Mouse (Mus musculus) cerebellum, postnatal 25 days (tissue): ENCODE measurements around the gene Krt36.

Experiments used
- DNase-seq, 2 experiments: peaks; one replicate each; pipeline ENCODE4 v3.0.0; 2021; ENCODE audit warnings: mixed read lengths in 2 of 2

The Krt36 gene

DNA sequence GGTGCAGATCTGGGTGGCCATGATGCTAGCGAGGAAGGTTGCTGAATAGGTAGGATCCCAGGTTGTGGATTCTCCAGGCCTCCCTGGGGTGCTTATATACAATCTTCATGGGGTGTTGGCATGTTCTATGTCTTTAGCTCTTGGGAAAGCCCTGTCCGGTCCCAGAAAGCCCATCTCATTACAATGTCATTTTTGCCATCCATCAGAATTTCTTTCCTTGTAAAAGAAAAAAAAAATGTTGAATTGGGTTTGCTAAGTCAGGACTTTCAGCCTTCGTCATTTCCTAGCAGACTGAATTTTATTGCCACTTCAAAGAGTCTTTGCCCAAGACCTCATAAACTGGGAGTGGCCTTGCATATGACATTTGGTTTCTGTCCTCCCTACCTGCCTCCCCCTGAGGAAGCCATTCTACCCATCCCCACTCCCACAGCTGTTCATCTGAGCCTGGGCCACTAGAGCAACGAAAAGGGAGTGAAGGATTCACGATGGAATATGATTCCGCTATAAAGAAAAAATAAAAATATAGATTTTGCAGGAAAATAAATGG lies at the start of gene Krt36:
Krt36 (minus strand) TSS at position 51 of the 547 bp plus-strand sequence.
- no peak for DNase-seq

DNA sequence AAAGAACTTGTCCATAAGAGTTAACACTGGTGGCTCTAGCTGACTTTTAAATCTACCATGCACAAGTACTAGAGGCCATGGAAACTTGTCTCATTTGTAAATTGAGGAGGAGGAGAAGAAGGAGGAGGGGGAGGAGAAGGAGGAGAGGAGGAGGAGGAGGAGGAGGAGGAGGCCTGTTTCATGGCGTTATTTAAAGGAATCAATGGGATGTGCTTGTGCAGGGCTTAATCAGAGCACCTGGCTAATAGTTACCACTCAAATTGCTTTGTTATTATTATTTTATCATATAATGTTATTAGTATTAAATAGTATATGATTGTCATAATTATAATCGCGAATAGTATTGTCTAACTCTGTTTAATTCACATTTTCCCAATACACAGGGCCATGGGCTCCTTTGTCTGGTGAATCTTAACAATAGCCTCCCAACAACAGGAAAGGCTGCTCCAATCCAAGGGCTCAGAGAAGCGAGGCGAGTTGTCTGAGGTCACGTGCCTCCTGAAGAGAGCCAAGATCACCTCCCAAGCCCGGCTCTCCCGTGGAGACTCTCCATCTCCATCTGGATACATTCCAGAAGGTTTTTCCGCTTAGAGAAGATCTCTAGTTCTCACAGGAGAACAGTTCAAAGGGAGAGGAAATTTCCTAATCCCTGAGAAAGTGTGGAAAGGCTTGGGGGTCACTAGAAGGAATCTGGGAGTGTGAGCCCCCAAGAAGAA lies 43.3 kb upstream of the Krt36 start, which contains the start of gene Krt19:
Krt19 (minus strand) TSS at position 51 of the 716 bp plus-strand sequence.
- DNase-seq = peak in 1 of 2 experiments; percentile 18

DNA sequence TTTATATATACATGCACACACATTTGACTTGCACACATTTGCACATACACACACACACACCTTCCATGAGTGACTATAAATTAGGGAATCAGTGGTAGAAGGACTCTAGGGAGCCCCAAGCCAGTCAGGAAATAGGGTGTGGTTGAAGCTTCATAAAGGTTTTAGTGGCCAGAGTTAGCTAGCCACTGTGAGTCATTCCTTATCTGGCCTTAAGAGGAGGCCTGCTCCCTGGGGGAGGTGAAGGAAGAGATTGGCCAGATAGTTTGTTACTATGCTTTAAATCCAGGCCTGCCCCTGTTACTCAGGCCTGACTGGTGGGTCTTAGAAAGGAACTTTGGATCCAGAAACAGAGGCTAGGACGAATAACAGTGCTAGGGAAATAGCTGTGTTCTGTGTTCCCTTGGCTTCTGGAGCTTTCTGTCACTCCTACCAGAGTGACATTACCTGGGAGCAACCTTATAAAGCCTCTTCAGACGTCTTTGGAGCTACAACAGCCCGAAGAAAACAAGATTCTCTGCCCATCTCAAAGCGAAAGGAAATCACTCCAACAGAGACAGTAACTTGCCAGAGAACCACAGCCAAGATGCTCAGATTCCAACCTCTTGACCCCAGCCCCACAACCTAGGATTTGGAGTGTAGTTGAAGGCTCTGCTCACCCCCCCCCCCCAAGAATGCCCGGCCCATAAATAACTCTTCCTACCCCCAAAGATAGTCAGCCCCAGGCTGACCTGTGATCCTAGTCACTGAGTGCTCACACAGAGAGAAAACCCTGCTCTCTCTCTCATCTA lies 42.3 kb upstream of the Krt36 start:
- DNase-seq = no peak

DNA sequence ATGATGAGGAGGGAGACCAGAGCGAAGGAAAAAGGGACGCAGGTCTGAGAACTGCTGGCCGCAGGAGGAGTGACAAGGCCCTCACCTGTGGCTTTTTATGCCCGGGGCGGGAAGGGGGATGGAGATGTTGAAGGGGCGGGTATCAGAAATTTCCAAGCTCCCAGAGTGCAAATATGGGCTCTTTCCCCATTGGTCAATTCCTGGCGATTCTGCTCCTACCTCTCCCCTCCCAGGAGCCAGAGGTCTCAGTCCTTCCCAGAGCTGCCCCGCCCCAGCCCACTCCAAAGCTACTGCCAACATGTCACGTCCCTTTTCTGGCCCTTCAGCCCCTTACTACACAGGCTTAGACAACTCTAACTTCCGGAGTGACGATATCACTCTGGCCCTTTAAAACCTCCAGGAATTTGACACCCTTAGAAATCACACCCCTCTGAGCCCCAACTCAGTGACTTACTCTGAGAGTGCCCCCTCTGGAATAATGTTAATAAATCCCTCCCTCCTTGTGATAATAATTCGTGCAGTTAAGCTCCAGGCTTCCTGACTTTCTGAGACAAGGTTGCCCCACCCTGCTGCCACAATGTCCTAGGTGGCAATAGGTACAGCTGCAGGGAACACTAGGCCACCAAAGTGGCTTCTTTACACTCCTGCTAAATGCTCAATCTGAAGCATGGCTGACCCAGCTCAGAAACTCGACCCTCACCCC lies 40.6 kb upstream of the Krt36 start:
- DNase-seq = no peak

DNA sequence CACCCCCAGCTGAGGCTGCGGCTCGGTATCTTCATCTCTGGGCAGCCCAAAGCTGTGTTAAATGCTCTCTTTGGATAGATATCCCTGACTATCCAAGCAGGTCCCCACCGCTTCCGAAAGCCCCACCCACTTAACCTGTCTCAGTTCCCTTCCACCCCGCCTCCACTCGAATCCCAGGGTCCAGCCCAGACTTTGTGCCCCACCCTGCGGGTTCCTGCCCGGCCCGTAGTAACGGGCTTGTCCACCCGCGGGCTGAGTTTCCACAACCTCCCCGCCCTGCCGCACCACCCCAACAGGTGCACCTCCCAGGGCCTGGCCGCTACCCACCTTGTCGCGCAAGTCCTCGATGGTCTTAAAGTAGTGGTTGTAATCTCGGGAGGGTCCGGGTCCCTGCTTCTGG lies 39.7 kb upstream of the Krt36 start:
- DNase-seq = no peak

DNA sequence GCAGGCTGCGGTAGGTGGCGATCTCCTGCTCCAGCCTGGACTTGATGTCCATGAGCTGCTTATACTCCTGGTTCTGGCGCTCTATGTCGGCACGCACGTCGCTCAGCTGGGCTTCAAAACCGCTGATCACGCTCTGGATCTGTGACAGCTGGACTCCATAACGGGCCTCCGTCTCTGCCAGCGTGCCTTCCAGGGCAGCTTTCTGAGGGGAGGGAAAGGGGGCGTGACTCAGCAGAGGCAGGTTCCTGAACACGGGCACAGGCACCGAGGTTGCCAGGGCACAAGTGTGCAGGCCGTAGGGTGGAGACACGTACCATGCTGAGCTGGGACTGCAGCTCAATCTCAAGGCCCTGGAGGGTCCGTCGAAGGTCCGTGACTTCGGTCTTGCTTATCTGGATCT lies 35.5 kb upstream of the Krt36 start:
- DNase-seq = no peak

DNA sequence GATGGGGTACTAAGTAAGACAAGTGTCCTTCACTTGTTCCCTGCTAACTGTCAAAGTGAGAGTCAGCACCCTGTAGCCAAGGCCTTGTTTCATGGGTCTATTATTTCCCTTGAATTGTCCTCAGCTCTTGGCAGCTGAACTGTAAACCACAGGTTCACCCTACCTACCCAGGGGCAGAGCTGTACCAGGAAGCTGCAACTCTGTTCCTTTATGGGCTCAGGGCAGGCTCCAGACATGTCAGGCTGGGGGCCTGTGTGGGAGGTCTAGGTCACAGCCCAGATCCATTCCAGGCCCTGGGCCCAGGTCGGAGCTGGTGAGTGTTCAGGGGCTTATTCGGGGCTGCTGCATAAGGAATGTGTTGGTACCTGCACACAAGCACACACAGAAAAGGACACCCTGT lies 34.0 kb upstream of the Krt36 start:
- DNase-seq = no peak

DNA sequence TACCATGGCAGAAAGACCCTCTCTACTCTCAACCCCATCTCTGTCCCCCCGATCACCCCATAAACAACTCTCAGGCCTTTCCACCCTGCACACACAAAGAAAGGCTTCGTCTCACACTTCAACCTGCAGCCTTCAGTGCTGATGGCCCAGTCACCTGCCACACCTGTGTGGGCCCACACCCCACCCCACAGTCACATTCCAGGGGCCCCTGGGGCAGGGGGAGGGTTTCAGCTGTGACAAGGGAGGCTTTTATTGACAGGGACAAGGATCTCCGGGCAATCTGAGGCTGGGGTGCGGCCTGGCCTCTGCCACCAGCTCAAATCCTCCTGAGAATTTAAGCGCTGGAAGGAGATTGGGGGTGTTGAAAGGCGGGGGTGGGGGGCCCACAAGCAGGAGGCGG lies 33.4 kb upstream of the Krt36 start:
- DNase-seq = no peak

DNA sequence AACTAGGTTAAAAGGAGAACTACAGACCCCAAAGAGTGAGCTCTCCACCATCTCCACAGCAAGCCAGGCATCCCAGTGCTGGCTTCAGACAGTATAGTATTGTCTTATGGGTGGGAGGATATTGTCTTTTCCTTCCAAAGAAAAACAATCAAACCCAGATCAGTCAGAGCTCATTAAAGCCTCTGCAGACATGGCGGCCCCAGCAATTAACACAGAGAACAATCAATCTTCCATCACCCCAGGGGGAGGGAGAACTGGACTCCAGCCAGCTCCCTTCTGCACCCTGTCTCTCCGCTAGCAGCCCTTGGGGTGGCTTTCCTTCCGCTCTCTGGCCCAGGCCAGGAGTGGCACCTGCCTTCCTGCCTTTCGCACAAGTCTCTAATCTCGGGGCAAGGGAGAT lies 32.3 kb upstream of the Krt36 start:
- DNase-seq = no peak

DNA sequence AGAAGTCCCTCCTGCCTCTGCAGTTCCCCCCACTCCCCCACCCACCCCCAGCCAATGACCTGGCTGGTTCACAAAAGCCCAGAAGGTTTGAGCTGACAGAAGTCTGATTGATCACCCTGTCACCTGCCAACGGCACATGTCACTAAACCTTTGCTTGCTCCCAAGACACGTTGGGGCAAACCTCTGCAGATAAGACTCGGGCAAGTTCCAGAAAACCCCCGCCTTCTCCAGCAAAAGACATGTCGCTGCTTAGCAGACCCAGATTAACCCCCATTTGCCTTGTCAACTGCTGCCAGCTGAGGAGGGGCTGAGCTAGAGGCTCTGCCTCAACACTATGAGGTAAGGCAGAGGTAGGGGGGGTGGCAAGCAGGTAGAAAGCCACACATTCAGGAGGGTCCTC lies 31.1 kb upstream of the Krt36 start:
- no peak for DNase-seq

DNA sequence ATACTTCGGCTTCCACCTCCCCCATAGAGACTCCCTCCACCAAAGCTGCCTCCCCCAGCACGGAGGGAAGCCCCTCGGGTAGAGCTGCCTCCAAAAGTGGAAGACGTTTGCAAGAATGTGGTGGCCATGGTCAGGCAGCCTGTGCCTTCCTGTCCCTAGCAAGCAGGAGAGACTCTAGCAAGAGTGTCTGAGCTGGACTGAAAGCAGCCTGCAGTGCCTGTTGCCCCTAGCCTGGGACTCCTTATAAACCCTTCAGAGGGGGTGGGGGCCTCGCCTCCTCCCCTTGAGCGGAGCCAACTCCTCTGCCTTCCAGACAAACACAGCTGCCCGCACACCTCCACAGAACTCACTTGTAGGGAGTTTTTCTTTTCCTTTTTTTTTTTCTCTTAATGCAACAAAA lies 30.3 kb upstream of the Krt36 start, which contains the start of gene Krt15:
Krt15 (minus strand) TSS at position 198 of the 400 bp plus-strand sequence.
- DNase-seq = no peak

DNA sequence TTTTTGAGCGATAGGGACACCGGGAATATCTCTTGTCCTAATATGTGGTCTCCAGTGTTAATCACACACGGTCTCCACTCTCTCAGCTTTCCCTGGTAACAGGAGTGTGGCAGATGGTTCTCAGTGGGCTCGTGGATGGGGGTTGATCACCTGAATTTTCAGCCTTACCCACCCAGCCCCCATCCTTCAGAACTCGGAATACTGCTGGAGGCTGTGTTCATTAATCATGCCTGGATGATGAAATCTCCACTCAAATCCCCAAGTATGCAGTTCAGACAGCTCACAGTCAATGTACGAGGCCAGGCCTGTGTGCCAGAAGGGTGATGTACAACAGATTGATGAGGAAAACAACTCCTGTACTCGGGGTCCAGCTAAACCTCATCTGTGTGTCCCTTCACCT lies 19.5 kb upstream of the Krt36 start:
- no peak for DNase-seq

DNA sequence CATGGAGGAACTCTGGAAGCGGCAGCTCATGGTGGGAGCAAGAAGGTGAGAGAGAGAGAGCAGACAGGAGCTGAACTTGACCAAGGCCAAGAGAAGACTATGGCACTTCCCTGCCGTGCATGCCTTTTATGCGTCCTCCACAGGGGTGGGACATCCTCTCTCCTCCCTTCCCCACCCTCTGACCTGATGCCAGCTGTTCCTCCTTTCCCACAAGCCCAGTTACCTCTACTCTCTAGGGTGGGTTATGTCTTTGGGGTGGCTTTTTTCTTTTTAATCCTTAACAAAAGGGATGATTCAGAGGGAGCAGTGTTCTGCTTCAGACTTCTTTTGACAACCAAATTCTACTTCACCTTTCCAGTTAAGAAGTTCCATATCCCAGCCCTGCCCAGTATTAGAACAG lies 16.0 kb upstream of the Krt36 start, which contains the start of gene Krt13:
Krt13 (minus strand) TSS at position 101 of the 400 bp plus-strand sequence.
- DNase-seq = no peak

DNA sequence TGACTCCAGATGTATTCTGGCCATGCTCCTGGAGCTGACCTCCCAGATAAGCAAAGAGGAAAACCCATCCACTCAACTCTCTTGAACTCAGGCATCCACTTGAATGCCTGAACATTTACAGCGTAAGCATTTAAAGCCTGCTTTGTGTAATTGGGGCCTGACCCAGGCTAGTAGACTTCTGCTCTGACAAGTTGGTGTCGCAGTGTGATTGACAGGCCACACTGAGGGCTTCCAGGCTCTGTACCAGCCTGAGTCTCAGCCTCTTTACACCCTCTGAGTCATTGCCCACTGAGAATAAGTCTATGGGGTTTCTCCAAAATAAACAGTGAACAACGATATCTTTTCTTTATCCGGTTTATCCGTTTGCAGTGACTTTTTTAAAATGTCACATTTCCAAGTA lies 14.9 kb upstream of the Krt36 start:
- no peak for DNase-seq

DNA sequence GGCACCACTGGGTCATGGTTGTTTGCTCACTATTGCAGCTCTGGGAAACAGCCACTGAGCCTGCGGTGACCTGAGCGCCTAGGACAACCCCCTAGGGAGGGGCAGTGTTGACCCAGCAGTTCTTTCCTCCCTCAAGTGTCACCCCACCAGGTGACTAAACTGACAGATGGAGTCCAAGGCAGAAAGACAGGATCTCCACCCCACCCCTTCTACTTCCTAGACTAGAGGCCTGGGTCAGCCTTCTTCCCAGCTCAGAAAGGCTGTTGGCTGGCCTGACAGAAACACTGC lies 8.3 kb upstream of the Krt36 start:
- DNase-seq = no peak

DNA sequence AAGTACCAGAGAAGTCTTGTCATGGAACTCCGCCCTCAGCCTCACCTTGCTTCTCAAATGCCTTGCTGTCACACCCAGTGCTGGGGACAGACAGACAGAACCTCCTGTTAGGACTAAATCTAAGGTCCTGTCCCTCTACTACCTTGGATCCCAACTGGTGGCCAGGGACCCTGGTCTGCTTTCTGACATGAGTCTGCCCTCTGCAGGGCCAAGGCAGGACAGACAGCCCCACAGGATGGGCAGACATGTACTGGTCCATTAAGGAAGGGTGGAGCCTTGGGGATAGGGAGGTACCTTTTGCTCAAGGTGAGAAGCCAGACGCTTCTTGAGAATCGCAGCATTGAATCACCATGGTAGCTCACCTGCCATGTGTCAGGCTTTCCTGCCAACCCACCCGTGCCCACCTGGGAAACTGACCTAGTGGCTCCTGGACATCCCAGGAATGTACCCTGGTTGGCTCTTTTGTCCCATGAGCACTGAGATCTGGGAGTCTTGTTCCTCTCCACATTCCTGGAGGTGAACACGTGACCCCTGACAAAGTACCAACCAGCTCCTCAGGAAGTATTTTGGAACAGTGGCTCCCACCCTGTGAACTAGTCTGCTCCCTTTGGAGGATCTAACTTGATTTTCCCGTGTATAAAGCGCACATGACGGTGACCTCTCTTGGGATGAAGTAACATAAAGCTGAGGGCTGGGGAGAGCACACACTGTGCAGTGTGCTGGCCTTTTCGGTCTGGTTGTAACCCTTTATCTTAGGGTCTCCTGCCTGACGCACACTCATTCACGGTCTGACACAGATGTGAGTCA lies 7.7 kb upstream of the Krt36 start:
- DNase-seq = no peak

DNA sequence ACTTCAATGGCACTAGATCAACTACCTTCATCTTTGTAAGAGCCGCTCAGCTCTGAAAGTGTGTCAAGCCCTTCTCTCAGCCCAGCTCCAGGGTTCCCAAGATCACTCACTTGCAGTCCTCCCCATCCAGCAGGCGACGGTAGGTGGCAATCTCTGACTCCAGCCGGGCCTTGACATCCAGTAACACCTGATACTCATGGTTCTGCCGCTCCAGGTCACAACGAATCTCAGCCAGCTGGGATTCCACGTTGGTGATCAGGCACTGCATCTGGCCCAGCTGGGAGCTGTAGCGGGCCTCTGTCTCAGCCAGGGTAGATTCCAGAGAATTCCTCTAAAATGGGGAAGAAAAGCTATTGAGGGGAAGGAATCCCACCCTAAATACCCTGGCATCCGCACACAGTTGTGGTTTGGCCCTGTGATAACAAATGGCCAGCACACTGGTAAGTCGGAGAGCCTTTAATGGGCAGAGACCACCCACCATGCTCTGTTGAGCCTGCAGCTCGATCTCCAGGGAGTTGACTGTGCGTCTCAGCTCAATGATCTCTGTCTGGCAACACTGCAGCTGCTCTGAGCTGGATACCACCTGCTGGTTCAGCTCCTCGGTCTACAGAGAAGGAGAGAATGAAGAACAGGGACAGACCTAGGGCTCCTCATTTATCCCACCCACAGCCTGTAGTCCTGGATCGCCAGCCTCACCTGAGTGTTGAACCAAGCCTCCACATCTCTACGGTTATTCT lies 2.6 kb downstream of the Krt36 start:
- no peak for DNase-seq

DNA sequence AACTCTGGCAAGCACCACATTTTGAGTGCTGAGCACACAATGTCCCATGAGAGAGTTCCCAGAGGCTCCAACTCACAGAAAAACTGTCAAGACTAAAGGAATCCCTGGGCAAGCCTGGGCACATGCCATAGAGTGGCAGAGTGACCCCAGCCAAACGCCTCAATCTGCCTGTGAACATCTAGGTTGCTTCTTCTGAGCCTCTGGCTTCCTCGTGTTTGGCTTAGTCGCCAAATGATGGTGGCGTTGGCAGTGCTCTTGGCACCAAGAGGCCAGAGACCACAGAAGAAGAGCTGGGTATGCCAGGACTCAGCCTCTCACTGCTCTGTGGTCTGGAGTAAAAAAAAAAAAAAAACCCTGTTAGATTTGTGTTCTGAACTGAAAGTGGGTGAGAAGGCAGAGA lies 5.0 kb downstream of the Krt36 start:
- DNase-seq = no peak

DNA sequence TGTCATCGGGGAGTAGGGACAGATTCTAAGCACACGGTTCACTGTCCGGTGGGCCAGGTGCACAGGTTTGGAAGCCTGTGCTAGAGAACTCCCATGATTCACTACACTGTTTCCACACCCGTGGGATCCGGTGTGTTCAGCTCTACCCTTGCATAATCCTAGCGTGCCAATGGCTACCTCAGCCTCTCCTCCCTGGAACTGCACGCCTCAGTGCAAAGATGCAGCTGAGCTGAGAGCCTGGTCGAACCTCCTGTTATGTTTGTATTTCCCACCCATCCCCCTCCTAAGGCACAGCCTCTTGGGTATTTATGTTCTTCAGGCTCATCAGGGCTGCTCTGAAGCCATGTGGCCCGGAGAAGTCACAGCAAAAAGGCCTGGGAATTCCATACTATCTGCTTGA lies 7.6 kb downstream of the Krt36 start:
- DNase-seq = no peak

DNA sequence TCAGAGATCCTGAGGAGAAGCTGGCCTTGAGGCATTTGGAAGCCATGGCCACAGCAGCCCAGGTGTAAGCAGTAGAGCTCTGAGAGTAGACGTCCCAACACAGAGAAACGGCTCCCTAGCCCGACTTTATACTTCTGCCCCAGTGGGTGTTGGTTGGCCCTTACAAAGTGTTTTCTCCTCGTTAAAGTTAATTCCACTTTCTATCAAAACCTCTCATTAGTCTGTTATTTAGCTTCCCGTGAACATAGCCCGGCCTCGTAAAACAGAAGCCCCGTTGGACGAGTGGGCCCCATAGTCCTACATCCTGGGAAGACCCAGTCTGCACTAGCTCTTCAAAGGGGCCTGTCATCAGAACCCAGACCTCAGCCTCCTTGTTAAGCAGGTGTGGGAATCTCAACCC lies 9.3 kb downstream of the Krt36 start, which contains the start of gene Krt35:
Krt35 (minus strand) TSS at position 101 of the 400 bp plus-strand sequence.
- no peak for DNase-seq

DNA sequence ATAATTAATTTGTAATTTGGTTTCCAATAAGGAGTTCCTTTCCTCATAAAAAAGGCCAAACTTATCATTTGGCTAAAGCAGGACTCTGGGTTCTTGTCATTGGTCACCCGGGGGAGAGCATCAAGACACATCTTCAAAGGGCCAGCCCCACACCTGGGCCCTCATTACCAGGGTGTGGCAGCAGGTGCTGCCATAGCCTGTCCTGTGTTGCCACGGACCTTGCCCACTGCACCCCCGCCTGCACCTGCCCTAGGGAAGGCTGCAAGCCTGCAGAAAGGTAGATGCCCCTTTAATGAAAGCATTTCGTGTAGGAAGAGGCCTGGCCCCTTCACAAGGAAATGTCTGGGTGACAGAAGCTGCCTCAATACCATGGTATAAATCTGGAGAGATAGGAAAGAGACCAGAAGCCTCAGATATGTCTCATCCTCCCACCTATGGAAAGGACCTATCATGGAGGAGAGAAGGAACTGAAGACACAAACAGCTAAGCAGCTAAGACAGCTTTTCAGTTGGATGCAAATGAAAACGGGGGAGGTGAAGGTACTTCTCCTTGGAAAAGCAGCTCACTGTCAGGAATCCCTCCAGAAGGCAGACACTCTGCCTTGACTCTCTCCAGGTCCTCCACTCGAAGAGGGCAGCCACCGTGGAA lies 16.9 kb downstream of the Krt36 start:
- DNase-seq = no peak
